Mouse (Mus musculus): ENCODE measurements around the gene Gm3448.
"Not testable (repeated sequence)": the region's sequence is repeated elsewhere in the genome, so short reads cannot be mapped to it uniquely, and the experiment has no call there.

The Gm3448 gene

DNA sequence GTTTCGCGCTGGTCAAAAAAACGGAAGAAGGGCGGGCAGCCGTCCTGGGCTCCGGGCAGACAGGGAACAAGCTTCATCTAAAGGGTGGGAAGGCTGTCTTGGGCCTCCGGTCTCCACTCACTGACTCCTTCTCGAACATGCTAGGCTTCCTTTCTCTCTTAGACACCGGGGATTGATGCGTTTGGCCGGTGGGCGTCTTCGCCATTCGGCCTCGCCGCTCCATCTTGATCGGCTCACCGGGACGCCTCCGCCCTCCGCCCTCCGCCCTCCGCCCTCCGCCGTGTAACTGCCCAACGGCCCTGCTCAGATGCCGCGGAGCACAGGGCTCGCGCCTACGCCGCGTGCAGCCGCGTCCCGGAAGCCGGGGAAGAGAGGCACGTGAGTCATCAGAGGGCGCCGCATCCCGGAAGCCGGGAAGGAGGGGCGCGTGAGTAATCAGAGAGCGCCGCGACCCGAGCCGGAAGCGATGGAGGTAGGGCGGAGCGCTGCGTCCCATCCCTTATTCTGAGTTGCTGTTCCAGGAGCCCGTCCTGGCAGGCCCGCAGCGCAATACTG lies at the start of gene Gm3448, which contains the start of the genes Ermard and Tcte3:
Gene Gm3448 (minus strand): TSS at position 363 of the 555 bp plus-strand sequence.
Gene Ermard (plus strand): TSS at position 34 of the 555 bp plus-strand sequence.
Gene Tcte3 (minus strand): TSS at position 314 of the 555 bp plus-strand sequence.
- DNase-seq (ENCODE audit: low spot score in 2 of 2): peak in 1 of 2 experiments; percentile 34

DNA sequence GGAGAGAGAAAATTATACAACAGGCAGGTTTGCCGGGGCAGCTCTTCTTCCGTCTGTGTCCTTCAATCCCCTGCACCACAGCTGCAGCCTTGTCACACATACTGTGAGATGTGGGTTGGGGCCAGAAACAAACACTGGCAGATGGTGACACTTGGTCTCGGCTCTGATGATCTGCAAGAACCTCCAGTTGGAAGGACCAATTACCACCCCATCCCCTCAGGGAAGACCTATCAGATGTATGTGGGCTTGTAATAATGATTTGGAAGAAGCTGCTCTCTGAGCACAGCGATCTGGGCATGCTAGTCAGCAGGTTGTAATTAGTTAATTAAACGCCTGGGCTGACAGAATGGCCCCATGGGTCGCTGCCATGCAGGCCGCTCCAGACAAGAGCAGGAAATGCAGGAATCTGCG lies 47.3 kb upstream of the Gm3448 start:
- DNase-seq (ENCODE audit: low spot score in 2 of 2): no peak

DNA sequence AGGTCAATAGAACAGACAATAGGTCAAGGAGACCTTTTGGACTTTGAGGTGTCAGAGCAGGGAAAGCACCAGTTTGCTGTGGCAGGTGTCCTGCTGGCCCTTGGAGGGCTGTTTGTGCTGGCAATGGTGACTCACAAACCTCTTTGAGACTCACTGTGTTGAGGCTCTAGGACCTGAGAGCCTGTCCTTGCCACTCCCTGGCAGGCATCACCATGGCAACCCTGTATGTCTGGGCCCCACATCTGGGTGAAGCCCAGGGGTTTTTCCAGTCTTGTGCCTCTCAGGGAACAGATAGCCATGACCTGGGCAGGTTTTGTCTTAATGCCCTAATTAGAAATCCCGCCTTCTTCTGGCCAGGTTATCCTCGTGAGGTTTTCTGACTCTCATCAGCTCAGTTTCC lies 46.8 kb upstream of the Gm3448 start:
- no peak for DNase-seq (ENCODE audit: low spot score in 2 of 2)

DNA sequence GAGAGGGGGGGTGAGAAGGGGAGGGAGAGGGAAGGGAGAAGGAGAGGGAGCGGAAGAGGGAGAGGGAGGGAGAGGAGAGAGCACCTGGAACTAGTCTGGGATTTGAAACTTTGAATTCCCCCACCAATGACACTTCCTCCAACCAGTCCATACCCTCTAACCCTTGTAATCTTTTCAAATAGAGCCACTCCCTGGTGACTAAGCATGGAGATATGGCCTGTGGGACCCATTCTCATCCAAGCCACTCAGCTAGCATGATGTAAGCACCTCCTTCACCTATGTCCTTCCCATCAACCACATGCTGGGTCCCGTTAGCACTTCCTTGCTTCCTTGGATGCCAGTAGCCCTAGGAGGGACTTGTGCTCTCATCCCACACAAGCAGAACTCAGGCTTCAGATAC lies 43.7 kb upstream of the Gm3448 start:
- no peak for DNase-seq (ENCODE audit: low spot score in 2 of 2)

DNA sequence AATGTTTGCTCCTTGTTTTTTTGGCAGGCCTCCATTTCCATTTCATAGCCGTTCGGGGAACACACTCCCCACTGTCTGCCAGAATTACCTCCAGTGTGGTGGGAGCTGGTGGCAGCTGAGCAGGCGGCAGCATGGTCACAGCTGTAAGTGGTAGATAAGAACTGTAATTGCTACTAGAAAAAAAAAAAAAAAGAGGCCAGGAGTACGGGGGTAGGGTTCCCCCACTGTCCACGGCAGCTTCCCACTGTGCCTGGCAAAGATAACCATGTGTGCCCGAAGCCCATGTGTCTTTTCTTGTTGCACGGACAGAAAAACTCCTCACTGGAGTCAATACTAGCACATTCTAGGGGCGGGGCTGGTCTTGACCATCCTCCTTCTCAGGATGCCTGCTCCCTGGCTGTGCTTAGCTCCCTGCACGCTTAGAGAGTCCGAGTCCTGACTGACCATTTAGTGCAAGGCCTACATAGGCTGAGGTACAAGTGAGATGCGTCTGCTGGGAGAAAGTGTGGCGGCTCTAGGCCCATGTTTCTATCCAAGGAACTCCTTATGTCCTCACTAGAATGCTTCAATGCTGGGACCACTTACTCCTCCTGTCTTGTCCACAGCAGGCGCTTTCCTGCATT lies 43.0 kb upstream of the Gm3448 start:
- DNase-seq (ENCODE audit: low spot score in 2 of 2): no peak

DNA sequence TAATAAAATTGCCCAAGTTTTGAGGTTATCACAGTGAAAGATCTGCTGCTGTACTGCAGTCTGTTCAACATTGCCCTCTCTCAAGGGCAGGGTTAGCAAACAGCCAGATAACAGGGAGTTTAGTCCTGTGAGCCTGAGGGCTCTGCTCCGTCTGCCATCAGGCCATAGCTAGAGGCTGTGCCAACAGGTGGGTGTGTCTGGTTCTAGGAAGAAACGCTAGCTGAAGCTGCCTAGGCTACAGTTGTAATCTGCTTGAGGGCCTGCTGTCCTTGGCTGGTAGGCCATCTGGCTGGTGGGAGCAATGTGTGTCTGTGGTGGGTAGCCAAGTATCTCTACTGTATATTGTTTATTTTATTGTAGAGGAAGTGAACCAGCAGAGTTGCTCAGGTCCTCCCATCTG lies 36.2 kb upstream of the Gm3448 start:
- no peak for DNase-seq (ENCODE audit: low spot score in 2 of 2)

DNA sequence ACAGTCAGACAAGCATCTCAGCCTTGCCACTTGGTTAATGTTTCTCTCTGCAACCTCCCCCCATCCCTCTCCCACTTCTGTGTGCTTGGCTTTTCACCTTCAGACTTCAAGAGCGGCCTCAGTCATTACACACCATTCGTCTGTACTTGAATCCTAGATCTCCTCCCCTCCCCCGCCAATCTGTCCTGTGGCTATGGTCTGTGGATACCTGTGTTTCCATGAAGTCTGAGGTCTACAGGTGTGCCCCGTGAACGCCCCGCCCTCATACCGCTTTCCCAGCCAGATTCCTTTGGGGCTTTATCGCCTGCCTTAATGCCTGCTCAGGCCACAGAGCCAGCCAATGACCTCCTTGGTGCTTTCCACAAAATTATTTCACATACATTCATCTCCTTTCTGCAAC lies 33.7 kb upstream of the Gm3448 start:
- no peak for DNase-seq (ENCODE audit: low spot score in 2 of 2)

DNA sequence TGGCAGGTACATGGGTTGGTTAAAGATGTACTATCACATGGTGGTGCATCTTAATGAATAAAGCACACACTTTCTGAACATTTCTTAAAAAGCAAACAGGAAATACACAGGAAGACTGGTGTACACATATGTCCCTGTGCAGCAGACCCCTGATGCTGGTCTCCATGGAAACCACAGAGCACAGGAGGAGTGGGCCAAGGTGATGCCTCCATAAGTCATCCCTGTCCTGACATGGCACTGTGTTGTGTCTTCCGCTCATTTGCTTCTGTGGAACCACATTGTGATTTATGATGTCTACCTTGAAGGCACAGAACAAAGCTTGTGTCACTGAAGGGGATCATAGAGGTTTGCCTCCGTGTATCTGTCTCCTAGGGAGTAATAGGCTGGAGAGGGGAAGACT lies 30.9 kb upstream of the Gm3448 start:
- no peak for DNase-seq (ENCODE audit: low spot score in 2 of 2)

DNA sequence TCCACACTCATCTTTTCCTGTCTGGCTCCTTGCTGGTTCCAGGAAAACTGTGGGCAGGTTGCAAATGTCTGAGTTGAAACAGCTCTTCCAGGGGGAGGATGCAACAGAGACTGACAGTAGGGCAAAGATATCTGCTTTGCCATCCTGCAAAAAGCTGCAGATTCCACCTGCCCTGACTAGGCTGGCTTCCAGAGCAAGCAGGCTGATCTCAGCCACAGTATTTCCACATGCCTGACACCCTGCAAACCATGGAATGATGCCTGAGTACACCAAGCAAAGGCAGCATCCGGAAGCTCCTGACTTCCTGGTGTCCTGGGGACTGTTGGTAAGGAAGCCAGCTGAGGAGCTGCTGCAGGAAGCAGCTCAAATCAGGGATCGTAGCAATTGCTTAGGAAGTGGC lies 27.8 kb upstream of the Gm3448 start:
- DNase-seq (ENCODE audit: low spot score in 2 of 2): no peak

DNA sequence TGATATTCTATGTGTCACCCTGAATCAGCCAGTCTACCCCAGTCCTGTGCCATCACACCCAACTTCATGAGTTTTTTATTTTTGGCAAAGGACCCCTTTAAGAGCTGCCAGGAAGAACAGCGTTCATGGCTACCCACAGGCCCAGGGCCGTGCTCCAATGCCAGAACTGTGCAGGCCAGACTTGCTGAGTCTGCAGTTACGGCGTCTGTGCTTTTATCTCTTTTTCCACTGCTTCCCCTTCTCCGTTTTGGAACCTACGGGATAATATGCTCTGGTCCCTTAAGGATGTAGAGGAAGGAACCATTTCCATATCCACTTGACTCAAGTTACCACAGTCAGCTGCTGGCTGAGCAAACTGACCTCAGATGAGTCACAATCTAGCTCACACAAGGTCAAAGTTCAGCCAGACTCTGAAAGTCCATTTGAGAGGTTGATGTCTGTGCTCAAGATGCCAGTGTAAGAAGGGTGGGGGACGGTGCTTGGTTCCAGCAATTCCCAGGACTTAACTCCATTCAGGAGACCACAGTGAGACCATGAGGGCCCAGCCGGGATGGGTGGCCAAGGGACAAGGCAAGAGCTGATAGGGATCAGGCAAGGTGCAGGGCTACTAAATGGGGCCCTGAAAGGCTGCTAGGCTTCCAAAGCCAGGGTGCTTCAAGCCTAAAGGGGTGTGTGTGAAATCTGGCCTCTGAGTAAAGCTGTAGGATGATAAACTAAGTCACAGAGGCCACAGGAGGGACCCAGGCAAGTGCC lies 26.9 kb upstream of the Gm3448 start:
- no peak for DNase-seq (ENCODE audit: low spot score in 2 of 2)

DNA sequence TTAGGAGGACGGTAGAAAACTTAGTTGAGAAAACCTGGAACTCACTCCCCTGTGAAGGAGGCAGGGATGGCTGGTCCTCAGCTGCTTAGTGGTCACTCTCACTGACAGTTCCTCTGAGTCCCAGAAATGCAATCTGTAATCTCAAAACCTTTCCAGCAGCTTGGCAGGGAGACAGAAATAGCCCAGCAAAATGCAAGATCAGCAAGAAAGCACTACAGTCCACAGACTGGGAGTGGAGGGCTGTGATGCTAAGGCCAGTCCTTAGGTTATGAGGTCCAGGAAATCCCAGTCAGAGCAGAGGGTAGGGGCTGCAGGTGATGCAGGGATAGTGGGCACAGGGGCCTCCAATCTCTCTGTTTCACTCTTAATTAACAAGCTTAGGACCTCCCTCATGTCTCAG lies 25.6 kb upstream of the Gm3448 start:
- DNase-seq (ENCODE audit: low spot score in 2 of 2): no peak

DNA sequence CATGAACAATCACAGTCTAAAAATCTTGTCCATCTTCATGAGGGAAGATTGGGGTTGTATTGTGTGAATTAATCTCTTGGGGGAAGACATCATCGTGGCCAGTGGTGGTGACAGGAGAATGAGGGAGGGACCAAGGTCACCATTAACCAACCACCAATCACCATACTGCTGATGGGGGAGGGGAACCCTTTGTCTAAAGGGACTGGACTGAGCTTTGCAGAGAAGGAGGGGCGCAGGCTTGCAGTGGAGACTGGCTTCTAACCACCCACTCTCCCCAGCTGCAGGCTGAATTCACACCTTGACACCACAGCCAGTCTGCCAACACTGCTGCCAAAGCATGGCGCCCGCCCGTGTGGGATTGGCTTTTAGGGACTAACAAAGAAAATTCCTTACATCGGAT lies 24.7 kb upstream of the Gm3448 start:
- no peak for DNase-seq (ENCODE audit: low spot score in 2 of 2)

DNA sequence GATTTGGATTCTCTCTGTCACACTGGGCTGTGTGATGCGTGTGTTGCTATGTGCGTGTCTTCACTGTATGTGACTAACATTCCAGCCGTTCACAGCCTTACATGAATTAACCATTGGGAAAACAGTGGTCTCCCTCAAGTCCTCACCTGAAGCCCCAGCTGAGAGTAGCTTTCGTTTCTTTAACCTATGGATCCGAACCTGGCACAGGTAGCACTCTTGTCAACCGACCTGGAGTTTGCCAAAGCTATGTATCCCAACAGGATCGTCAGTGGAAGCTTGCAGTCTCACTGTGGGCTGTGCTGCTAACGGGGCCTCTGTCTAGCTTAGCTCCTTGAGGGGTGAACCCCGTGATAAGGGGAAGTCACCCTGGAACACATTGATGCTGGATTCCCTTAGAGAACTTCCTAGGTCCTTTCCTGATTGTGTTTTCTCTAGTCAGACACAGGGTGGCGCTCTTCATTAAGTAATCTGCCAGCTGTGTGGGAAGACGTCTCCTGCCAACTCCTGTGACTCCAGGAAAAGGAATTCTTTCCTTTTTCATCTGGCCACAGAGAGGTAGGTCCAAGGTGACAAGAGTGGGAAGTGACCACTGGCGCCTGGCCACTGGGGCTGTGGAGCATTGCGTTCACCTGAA lies 24.2 kb upstream of the Gm3448 start:
- peak; percentile 42 to 72 for DNase-seq (ENCODE audit: low spot score in 2 of 2)

DNA sequence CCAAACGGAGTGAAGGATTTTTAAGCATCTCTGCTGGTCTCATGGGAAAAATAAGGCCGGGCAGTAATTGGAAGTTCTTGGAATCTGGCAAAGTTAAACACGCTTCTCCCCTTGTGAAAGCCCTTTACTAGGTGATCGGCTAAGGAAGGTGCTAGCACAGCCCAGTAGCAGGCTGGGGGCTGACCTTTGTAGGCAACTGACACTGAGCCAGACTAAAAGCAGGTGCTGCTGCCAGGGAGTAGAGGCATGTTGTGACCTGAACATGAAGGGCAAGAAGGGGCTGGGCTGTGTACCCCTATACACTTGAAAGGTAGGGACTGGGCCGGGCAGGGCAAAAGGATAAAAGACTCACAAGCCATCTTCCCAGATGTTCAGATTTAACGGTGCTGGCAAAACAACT lies 19.0 kb upstream of the Gm3448 start:
- no peak for DNase-seq (ENCODE audit: low spot score in 2 of 2)

DNA sequence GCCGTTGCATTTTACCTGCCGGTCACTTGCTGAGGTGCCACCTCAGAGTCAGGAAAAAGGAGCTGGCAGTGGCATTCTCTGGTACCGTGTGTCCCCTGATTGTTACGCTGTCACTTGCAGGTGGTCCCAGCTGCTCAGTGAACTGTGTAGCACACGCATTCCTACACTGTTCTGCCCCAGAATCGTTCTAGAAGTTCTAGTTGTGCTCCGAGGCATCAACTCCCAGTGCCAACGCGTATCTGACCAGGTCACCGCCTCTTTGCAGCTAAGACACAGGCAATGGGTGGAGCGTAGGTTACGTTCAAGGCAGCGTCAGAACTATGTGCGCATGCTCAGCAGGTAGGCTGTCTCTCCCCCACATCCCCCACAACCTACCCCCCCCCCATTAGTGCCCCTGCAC lies 18.3 kb upstream of the Gm3448 start:
- no peak for DNase-seq (ENCODE audit: low spot score in 2 of 2)

DNA sequence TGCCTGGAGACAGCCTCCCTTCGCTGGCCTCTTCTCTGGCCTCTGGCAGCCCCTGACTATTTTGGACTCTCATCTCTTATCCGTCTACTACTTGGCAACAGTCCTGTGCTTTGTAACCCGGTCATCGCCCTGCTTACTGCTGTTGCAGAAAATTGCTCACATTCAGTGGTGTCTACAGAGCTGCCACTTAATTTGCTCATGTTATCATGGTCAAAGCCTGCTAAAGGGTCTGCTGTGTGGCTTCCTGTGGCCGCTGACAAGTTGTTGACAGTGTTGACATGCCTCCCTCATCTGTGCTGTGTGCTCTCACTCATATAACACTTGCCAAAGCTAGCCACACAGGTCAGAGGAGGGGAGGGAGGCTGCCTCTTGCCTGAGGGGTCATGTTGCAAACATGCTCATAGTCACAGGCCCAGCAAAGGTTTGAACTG lies 16.8 kb upstream of the Gm3448 start:
- DNase-seq (ENCODE audit: low spot score in 2 of 2): peak in 1 of 2 experiments; percentile 1

DNA sequence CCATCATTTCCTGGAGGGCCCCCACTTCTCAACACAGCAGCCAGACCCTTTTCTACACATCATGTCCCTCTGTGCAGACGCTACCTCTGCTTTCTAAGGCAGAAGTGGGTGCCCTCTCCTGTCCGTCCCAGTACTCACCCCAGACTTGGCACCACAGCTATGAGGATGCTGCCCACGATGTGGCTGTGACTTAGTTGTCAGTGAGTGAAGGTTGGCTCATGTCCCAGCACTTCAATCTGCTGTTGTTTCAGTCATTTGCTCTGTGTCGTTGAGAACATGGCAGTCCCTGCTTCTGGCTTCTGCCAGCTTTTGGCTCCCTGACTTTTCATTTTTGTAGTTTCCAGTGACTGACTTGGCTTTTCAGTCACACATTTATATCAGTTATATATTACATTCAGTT lies 14.6 kb upstream of the Gm3448 start:
- DNase-seq (ENCODE audit: low spot score in 2 of 2): peak; percentile 11 to 26

DNA sequence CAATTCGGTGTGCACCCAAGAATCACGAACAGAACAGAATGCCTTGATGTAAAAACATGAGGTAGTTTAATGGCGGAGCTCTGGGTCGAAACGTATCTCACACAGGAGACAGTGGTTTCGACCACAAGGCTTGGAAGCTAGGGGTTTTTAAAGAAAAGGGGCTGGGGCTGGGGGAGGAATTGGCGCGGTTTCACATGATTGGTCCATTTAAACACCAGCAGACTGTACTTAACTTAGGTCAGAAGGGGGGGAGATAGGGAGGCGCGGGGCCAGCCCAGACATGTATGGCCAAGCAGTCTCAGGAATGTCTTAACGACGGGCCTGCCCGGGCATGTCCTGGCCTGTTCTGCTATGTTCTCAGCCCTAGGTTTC lies 12.5 kb upstream of the Gm3448 start:
- DNase-seq (ENCODE audit: low spot score in 2 of 2): peak; percentile 5 to 9

DNA sequence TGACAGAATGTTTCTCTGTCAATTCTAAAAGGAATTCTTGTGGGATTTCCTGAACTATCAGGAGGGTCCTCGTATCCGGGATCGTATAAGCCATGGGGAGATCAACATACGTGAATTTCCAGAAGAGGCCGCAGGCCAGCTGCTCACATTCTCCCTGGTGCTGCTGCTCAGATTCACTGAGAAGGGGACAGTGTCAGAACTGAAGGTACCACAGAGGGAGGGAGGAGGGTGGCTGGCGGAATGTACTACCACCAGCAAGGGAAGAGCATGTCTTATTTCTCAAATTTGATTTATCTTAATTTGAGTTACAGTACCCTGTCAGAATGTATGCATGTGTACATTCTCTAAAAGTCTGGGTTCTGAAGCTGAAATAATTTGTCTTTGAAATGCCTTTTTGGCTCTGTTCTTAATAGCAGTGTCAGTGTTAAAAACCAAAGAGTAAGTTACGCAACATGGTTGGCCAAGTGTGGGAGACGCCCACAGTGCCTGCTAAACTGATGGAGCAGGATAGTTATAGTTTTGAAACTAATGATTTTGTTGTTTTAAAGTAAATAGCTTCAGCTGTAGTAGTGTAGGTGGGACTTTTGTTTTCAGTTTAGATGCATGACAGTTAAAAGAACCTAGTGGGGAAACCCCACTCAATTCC lies 12.0 kb upstream of the Gm3448 start:
- peak; percentile 1 to 3 for DNase-seq (ENCODE audit: low spot score in 2 of 2)

DNA sequence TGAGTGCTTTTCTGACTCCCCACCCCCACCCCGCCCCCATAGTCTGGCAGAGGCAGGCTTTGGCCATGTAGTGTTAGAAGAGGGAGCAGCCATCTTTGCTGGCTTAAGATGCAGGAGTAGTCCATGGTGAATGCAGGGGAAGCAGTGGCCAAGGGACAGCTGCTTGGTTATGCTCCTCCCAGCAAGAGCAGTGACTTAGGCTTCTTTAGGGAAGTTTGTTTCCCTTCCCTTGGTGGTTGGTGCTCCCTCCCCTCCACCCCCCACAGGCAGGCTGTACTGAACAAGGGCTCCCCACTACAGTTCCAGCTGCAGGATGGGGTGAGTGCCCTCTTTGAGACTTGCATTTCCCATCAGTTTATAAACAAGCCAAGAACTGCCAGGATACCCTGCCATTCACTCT lies 11.4 kb upstream of the Gm3448 start:
- DNase-seq (ENCODE audit: low spot score in 2 of 2): not testable (repeated sequence)

DNA sequence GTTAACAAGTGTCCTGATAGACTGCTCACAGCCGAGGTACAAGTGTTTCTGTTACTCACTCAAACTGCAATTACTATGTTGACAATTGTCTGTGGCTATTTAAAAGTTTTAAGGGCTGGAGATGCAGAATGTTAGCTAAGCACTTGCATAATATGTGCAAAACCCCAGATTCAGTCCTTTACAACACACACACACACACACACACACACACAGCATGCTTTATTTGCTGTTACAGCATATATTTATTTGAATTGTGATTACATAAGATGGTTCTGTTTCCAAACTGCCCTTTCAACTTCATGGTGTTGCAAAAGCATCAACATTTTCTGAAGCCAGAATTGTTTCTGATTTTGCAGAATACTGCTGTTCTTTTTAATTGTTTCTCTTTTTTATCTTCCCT lies 9.0 kb upstream of the Gm3448 start:
- not testable (repeated sequence) for DNase-seq (ENCODE audit: low spot score in 2 of 2)

DNA sequence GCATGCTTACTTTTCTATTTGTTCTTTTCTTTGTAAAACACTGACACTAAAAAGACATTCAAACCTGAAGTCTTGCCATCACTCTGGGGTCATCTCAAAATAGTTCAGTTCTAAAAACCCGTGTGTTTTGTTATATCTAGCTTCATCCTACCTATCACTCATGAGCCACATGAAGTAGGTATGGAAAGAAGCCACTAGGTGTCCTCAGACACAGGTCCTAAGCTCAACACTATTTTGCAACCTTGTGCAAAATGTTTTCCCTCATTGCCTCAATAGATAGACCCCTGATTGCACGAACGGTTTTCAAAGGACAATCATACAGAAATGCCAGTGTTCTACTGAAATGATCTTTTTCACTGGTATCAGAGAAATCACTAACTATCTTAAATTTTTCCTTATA lies 882 bp downstream of the Gm3448 start:
- not testable (repeated sequence) for DNase-seq (ENCODE audit: low spot score in 2 of 2)

All from frontal cortex, postnatal 10 days (tissue).